12 mouse cellular contexts compared by ENCODE assay signal in genomic region chr7:28781261-28781663, GRCm38 (mm10). TPM values are rescaled to one million over a fixed set of nuclear protein-coding genes. Genes with fewer than 3 reads are reported as not detected.
DNase-seq lines count a peak whose midpoint lies in the region; ATAC-seq and TF ChIP-seq lines count a peak whose summit lies in the region.
"Had no signal": no experiment of that assay in that cellular context is flagged by ENCODE, and none has a peak within 500 bp of the region (broad histone marks: within the 10 kb centered on the region; RNA-seq: fewer than 3 reads in every experiment).

No protein-coding gene starts in this region.

- no peak for TF ChIP-seq CTCF in cerebellum, adult 2 months (IDR thresholded peaks at IDR 0.05; ENCODE audit: borderline replicate concordance, insufficient read depth, low read depth, low read length)

- 85% methylated on average over 8 of the region's 8 CpGs for WGBS in cerebellum, adult 2 months
- 61% methylated on average over 8 of the region's 8 CpGs for WGBS in liver, embryonic 16.5 days (ENCODE audit: insufficient replicate concordance)
- 84% methylated on average over 8 of the region's 8 CpGs for WGBS in liver, embryonic 11.5 days
- WGBS in forebrain, embryonic 10.5 days, result 90% methylated on average over 8 of the region's 8 CpGs

- H3K36me3 ChIP-seq in liver, embryonic 16.5 days (ENCODE audit: control insufficient read depth, insufficient read depth), result no peaks in the 10 kb centered on the region
- H3K36me3 ChIP-seq in liver, embryonic 11.5 days (ENCODE audit: control insufficient read depth, insufficient read depth, low read length), result 0 out of 2 replicates have a peak, but pooled peaks cover 2% of the 10 kb centered on the region
- H3K36me3 ChIP-seq in forebrain, embryonic 10.5 days (replicated peaks), result peaks cover 38% of the 10 kb centered on the region

- peak overlapping the region; percentile 63 for H3K27ac ChIP-seq in cerebellum, adult 2 months (ENCODE audit: insufficient read depth, low read length)
- peak overlapping the region; percentile 19; the same call in 1 of the 2 replicates for H3K27ac ChIP-seq in liver, embryonic 16.5 days (ENCODE audit: low read length)
- H3K27ac ChIP-seq in liver, embryonic 11.5 days (ENCODE audit: low read depth, low read length), result no peak overlapping the region
- no peak overlapping the region for H3K27ac ChIP-seq in forebrain, embryonic 10.5 days
- H3K27ac ChIP-seq: midbrain, embryonic 15.5 days had no signal

- DNase-seq in cerebellum, adult 2 months, result no peak
- DNase-seq in cerebellum, postnatal 25 days, result no peak
- no peak for DNase-seq in liver, embryonic 11.5 days (ENCODE audit: low spot score)
- DNase-seq in thymus, postnatal 10 days (ENCODE audit: low spot score in 2 of 2), result peak; percentile 80 to 86
- DNase-seq in testis, postnatal 14 days (ENCODE audit: low spot score), result no peak
- DNase-seq in forebrain, embryonic 10.5 days (ENCODE audit: extremely low spot score, low spot score), result no peak
- DNase-seq: gastrocnemius, postnatal 25 days had no signal

- H3K9ac ChIP-seq in liver, embryonic 16.5 days (ENCODE audit: low read depth, low read length), result no peak overlapping the region
- no peak overlapping the region for H3K9ac ChIP-seq in liver, embryonic 11.5 days (ENCODE audit: low read depth, low read length)
- H3K9ac ChIP-seq: midbrain, embryonic 15.5 days had no signal

- H3K9me3 ChIP-seq in liver, embryonic 16.5 days (replicated peaks; ENCODE audit: control insufficient read depth, low read length), result no peaks in the 10 kb centered on the region
- no peaks in the 10 kb centered on the region for H3K9me3 ChIP-seq in liver, embryonic 11.5 days (ENCODE audit: control insufficient read depth, low read length)
- H3K9me3 ChIP-seq in forebrain, embryonic 10.5 days, result no peaks in the 10 kb centered on the region
- H3K9me3 ChIP-seq: midbrain, embryonic 15.5 days had no signal

- no peaks in the 10 kb centered on the region for H3K27me3 ChIP-seq in cerebellum, adult 2 months (ENCODE audit: control insufficient read depth, insufficient read depth, low read length)
- H3K27me3 ChIP-seq in liver, embryonic 16.5 days (ENCODE audit: control insufficient read depth, insufficient read depth, low read depth, low read length), result no peaks in the 10 kb centered on the region
- no peaks in the 10 kb centered on the region for H3K27me3 ChIP-seq in liver, embryonic 11.5 days (replicated peaks; ENCODE audit: control insufficient read depth, insufficient read depth, low read length)
- no peaks in the 10 kb centered on the region for H3K27me3 ChIP-seq in forebrain, embryonic 10.5 days (ENCODE audit: poor library complexity, severe bottlenecking)
- H3K27me3 ChIP-seq: midbrain, embryonic 15.5 days had no signal

- ATAC-seq in liver, embryonic 16.5 days (ENCODE audit: low read depth), result no peak
- no peak for ATAC-seq in liver, embryonic 11.5 days (replicated peaks; ENCODE audit: low FRiP score)
- peak; percentile 66 for ATAC-seq in monocyte, adult 5-6 weeks (replicated peaks; ENCODE audit: insufficient number of reproducible peaks, low FRiP score, low TSS enrichment, poor library complexity, severe bottlenecking)
- ATAC-seq: midbrain, embryonic 15.5 days had no signal

- TF ChIP-seq POLR2A in cerebellum, adult 2 months (IDR thresholded peaks at IDR 0.05; ENCODE audit: borderline replicate concordance, insufficient read depth, low read length), result no peak

- peaks cover 15% of the 10 kb centered on the region for H3K4me1 ChIP-seq in cerebellum, adult 2 months (ENCODE audit: control insufficient read depth, insufficient read depth, low read length)
- H3K4me1 ChIP-seq in liver, embryonic 16.5 days (ENCODE audit: control insufficient read depth, low read depth, low read length), result peaks cover 9% of the 10 kb centered on the region
- H3K4me1 ChIP-seq in liver, embryonic 11.5 days (replicated peaks; ENCODE audit: control insufficient read depth, insufficient read depth, low read length), result peaks cover 6% of the 10 kb centered on the region
- H3K4me1 ChIP-seq in forebrain, embryonic 10.5 days, result peaks cover 17% of the 10 kb centered on the region

- H3K4me2 ChIP-seq in liver, embryonic 16.5 days (ENCODE audit: low read depth, low read length), result no peak overlapping the region
- no peak overlapping the region for H3K4me2 ChIP-seq in liver, embryonic 11.5 days
- H3K4me2 ChIP-seq: midbrain, embryonic 15.5 days had no signal

- no peak overlapping the region for H3K4me3 ChIP-seq in cerebellum, adult 2 months (replicated peaks; ENCODE audit: insufficient read depth, low read depth, low read length)
- no peak overlapping the region for H3K4me3 ChIP-seq in liver, embryonic 16.5 days (ENCODE audit: low read depth, low read length)
- no peak overlapping the region for H3K4me3 ChIP-seq in liver, embryonic 11.5 days (ENCODE audit: low read depth, low read length)
- no peak overlapping the region for H3K4me3 ChIP-seq in forebrain, embryonic 10.5 days
- H3K4me3 ChIP-seq: midbrain, embryonic 15.5 days had no signal

RNA-seq across cellular contexts. Expression of gene Rinl, which starts 7.5 kb away (rescaled TPM):
- 3.0 and 3.1 TPM in 2 replicates for polyA plus RNA-seq in cerebellum, adult 2 months (2012; rRNA removed)
- 8.1 and 8.7 TPM in 2 replicates for polyA plus RNA-seq in liver, embryonic 16.5 days (2015; fragmentation: Nextera tagmentation; extraction: Ambion mirVana)
- polyA plus RNA-seq in liver, embryonic 11.5 days (2014; fragmentation: Nextera tagmentation; extraction: Ambion mirVana), result 21.7 and 23.1 TPM in 2 replicates
- total RNA-seq in monocyte, adult 5-6 weeks (2017), result 57.3 to 157 TPM (median 67.9 TPM) in 3 replicates
- 3.4 and 3.8 TPM in 2 replicates for polyA plus RNA-seq in forebrain, embryonic 10.5 days (2016; fragmentation: Nextera tagmentation; extraction: Ambion mirVana)

RNA-seq across cellular contexts. Expression of gene Nfkbib, which starts 13.9 kb away (rescaled TPM):
- polyA plus RNA-seq in cerebellum, adult 2 months (2012; rRNA removed), result 39.6 and 40.0 TPM in 2 replicates
- 29.3 TPM in 2 replicates for polyA plus RNA-seq in liver, embryonic 16.5 days (2015; fragmentation: Nextera tagmentation; extraction: Ambion mirVana)
- 61.4 and 61.8 TPM in 2 replicates for polyA plus RNA-seq in liver, embryonic 11.5 days (2014; fragmentation: Nextera tagmentation; extraction: Ambion mirVana)
- total RNA-seq in monocyte, adult 5-6 weeks (2017), result 25.0 to 46.0 TPM (median 30.1 TPM) in 3 replicates
- polyA plus RNA-seq in forebrain, embryonic 10.5 days (2016; fragmentation: Nextera tagmentation; extraction: Ambion mirVana), result 56.6 and 57.6 TPM in 2 replicates

RNA-seq across cellular contexts. Expression of gene Sirt2, which starts 14.7 kb away (rescaled TPM):
- 282 and 298 TPM in 2 replicates for polyA plus RNA-seq in cerebellum, adult 2 months (2012; rRNA removed)
- polyA plus RNA-seq in liver, embryonic 16.5 days (2015; fragmentation: Nextera tagmentation; extraction: Ambion mirVana), result 24.1 and 28.0 TPM in 2 replicates
- polyA plus RNA-seq in liver, embryonic 11.5 days (2014; fragmentation: Nextera tagmentation; extraction: Ambion mirVana), result 41.0 and 41.9 TPM in 2 replicates
- 32.9 to 55.7 TPM (median 54.2 TPM) in 3 replicates for total RNA-seq in monocyte, adult 5-6 weeks (2017)
- polyA plus RNA-seq in forebrain, embryonic 10.5 days (2016; fragmentation: Nextera tagmentation; extraction: Ambion mirVana), result 60.8 and 63.5 TPM in 2 replicates

RNA-seq across cellular contexts. Expression of gene Ccer2, which starts 25.3 kb away (rescaled TPM):
- 1.6 and 3.1 TPM in 2 replicates for polyA plus RNA-seq in cerebellum, adult 2 months (2012; rRNA removed)
- not detected in 2 replicates for polyA plus RNA-seq in liver, embryonic 16.5 days (2015; fragmentation: Nextera tagmentation; extraction: Ambion mirVana)
- polyA plus RNA-seq in liver, embryonic 11.5 days (2014; fragmentation: Nextera tagmentation; extraction: Ambion mirVana), result not detected in 2 replicates
- not detected in 3 replicates for total RNA-seq in monocyte, adult 5-6 weeks (2017)
- polyA plus RNA-seq in forebrain, embryonic 10.5 days (2016; fragmentation: Nextera tagmentation; extraction: Ambion mirVana), result not detected in 2 replicates
- total RNA-seq: gastrocnemius, postnatal 25 days had no signal
- polyA plus RNA-seq: kidney, embryonic 16.5 days; limb, embryonic 11.5 days had no signal

RNA-seq across cellular contexts. Expression of gene Hnrnpl, which starts 27.1 kb away (rescaled TPM):
- 366 and 379 TPM in 2 replicates for polyA plus RNA-seq in cerebellum, adult 2 months (2012; rRNA removed)
- polyA plus RNA-seq in liver, embryonic 16.5 days (2015; fragmentation: Nextera tagmentation; extraction: Ambion mirVana), result 69.0 and 80.7 TPM in 2 replicates
- 238 and 279 TPM in 2 replicates for polyA plus RNA-seq in liver, embryonic 11.5 days (2014; fragmentation: Nextera tagmentation; extraction: Ambion mirVana)
- 279 to 373 TPM (median 301 TPM) in 3 replicates for total RNA-seq in monocyte, adult 5-6 weeks (2017)
- polyA plus RNA-seq in forebrain, embryonic 10.5 days (2016; fragmentation: Nextera tagmentation; extraction: Ambion mirVana), result 325 and 336 TPM in 2 replicates

Comparison
In these comparisons a context has a peak if more than half of its experiments do, and no peak if none do; other contexts are left out.
1. H3K27ac ChIP-seq: peak in cerebellum, adult 2 months (single experiment) and liver, embryonic 16.5 days (single experiment); none in liver, embryonic 11.5 days (single experiment) and forebrain, embryonic 10.5 days (single experiment).
2. DNase-seq: peak in thymus, postnatal 10 days (2 of 2); none in cerebellum, adult 2 months (0 of 2), cerebellum, postnatal 25 days (0 of 2), liver, embryonic 11.5 days (single experiment), testis, postnatal 14 days (single experiment) and forebrain, embryonic 10.5 days (single experiment).